Mouse (Mus musculus): Measurements from ENCODE around the gene Duox1.

DNA sequence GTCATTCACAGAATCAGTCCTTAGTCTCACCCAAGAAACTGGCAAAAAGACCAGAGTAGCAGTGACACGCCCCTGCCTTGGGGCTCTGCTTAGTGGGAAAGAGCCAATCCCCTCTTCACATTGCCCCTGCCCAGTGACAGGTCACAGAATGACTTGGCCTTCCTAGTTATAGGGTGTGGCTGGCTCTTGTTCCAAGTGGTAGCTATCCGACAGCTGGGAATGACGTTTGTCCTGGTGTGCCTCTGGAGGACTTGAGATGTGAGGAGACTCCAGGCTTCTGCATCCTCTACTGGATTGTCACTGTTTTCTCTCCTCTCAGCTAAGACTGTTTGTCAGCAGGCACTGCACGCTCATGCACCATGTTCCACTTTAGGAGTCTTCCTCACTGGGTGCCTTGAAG, 1.9 kb downstream of the Duox1 start:
- TF ChIP-seq CTCF (IDR thresholded peaks at IDR 0.05; ENCODE audit: extremely low read depth, insufficient read depth, insufficient read length, insufficient replicate concordance) (no peak), POLR2A (IDR thresholded peaks at IDR 0.05; ENCODE audit: low read depth, low read length) (no peak)
